Mouse (Mus musculus): ENCODE data around the gene Dgki.
"Not testable (repeated sequence)": the region's sequence is repeated elsewhere in the genome, so short reads cannot be mapped to it uniquely, and the experiment has no call there.

Dgki gene

GRCm38 (mm10) chr6:37150038-37150437, 149.9 kb downstream of the Dgki start:
- DNase-seq (ENCODE audit: low spot score in 2 of 2), result no peak

- DNase-seq (ENCODE audit: low spot score in 2 of 2), result no peak
These were observed 150.8 kb downstream of the Dgki start for GRCm38 (mm10) chr6:37149196-37149595.

- no peak for DNase-seq (ENCODE audit: low spot score in 2 of 2)
These were observed 152.5 kb downstream of the Dgki start for GRCm38 (mm10) chr6:37147431-37148022.

- no peak for DNase-seq (ENCODE audit: low spot score in 2 of 2)
These were observed 156.2 kb downstream of the Dgki start for GRCm38 (mm10) chr6:37143867-37144163.

- no peak for DNase-seq (ENCODE audit: low spot score in 2 of 2)
These were observed 156.8 kb downstream of the Dgki start for GRCm38 (mm10) chr6:37142991-37143866.

GRCm38 (mm10) chr6:37138816-37139215, 161.2 kb downstream of the Dgki start:
- DNase-seq (ENCODE audit: low spot score in 2 of 2), result no peak

GRCm38 (mm10) chr6:37131257-37131656, 168.7 kb downstream of the Dgki start:
- no peak for DNase-seq (ENCODE audit: low spot score in 2 of 2)

GRCm38 (mm10) chr6:37120417-37121154, 179.4 kb downstream of the Dgki start:
- DNase-seq (ENCODE audit: low spot score in 2 of 2), result no peak

GRCm38 (mm10) chr6:37119205-37119604, 180.8 kb downstream of the Dgki start:
- no peak for DNase-seq (ENCODE audit: low spot score in 2 of 2)

- DNase-seq (ENCODE audit: low spot score in 2 of 2), result no peak
These were observed 186.9 kb downstream of the Dgki start for GRCm38 (mm10) chr6:37113048-37113447.

GRCm38 (mm10) chr6:37106236-37106635, 193.7 kb downstream of the Dgki start:
- DNase-seq (ENCODE audit: low spot score in 2 of 2), result not testable (repeated sequence)

GRCm38 (mm10) chr6:37100413-37100812, 199.6 kb downstream of the Dgki start:
- no peak for DNase-seq (ENCODE audit: low spot score in 2 of 2)

- peak; percentile 45 to 52 for DNase-seq (ENCODE audit: low spot score in 2 of 2)
These were observed 202.4 kb downstream of the Dgki start for GRCm38 (mm10) chr6:37097356-37098155.

- no peak for DNase-seq (ENCODE audit: low spot score in 2 of 2)
These were observed 203.1 kb downstream of the Dgki start for GRCm38 (mm10) chr6:37096840-37097305.

- DNase-seq (ENCODE audit: low spot score in 2 of 2), result no peak
These were observed 210.6 kb downstream of the Dgki start for GRCm38 (mm10) chr6:37089148-37090111.

- DNase-seq (ENCODE audit: low spot score in 2 of 2), result no peak
These were observed 217.0 kb downstream of the Dgki start for GRCm38 (mm10) chr6:37082990-37083389.

- DNase-seq (ENCODE audit: low spot score in 2 of 2), result no peak
These were observed 227.5 kb downstream of the Dgki start for GRCm38 (mm10) chr6:37072401-37073016.

GRCm38 (mm10) chr6:37069836-37070600, 230.0 kb downstream of the Dgki start:
- no peak for DNase-seq (ENCODE audit: low spot score in 2 of 2)

- DNase-seq (ENCODE audit: low spot score in 2 of 2), result no peak
These were observed 231.2 kb downstream of the Dgki start for GRCm38 (mm10) chr6:37068737-37069136.
